In genomic region chr11:78513106-78513790, GRCm38 (mm10) we compare ENCODE assay signal across 9 mouse cellular contexts. TPM values are rescaled to one million over a fixed set of nuclear protein-coding genes. Genes with fewer than 3 reads are reported as not detected.
A peak's percentile ranks its signal among the peaks of the same experiment; 100 is the strongest.
DNase-seq lines count a peak whose midpoint lies in the region; ATAC-seq lines count a peak whose summit lies in the region.
"Had no signal": no experiment of that assay in that cellular context is flagged by ENCODE, and none has a peak within 500 bp of the region (broad histone marks: within the 10 kb centered on the region; RNA-seq: fewer than 3 reads in every experiment).

No protein-coding gene starts in this region.

- H3K4me3 ChIP-seq in erythroblast, embryonic 14.5 days (replicated peaks): peak overlapping the region; percentile 72
- H3K4me3 ChIP-seq in forebrain, embryonic 12.5 days (replicated peaks): peak overlapping the region; percentile 84
- peak overlapping the region; percentile 86 for H3K4me3 ChIP-seq in liver, embryonic 13.5 days (replicated peaks)

- no peak for ATAC-seq in erythroblast, adult 5-6 weeks (replicated peaks; ENCODE audit: low FRiP score, poor library complexity, severe bottlenecking)
- ATAC-seq in forebrain, embryonic 12.5 days (ENCODE audit: low FRiP score): no peak
- no peak for ATAC-seq in liver, embryonic 13.5 days (ENCODE audit: low read depth)

- peak; percentile 16 for DNase-seq in A20 (ENCODE audit: low read depth, low spot score)
- DNase-seq in liver, embryonic 13.5 days: no peak
- no peak for DNase-seq in adrenal gland, adult 2 months
- no peak for DNase-seq in spleen, adult 18-20 months
- DNase-seq in cerebellum, adult 11 months: no peak
- DNase-seq: thymus, postnatal 14 days had no signal

- H3K4me2 ChIP-seq in forebrain, embryonic 12.5 days: peak overlapping the region; percentile 81
- peak overlapping the region; percentile 94 for H3K4me2 ChIP-seq in liver, embryonic 13.5 days

- H3K27me3 ChIP-seq in erythroblast, embryonic 14.5 days (ENCODE audit: control insufficient read depth): no peaks in the 10 kb centered on the region
- no peaks in the 10 kb centered on the region for H3K27me3 ChIP-seq in forebrain, embryonic 12.5 days
- no peaks in the 10 kb centered on the region for H3K27me3 ChIP-seq in liver, embryonic 13.5 days

- H3K36me3 ChIP-seq in erythroblast, embryonic 14.5 days (ENCODE audit: control insufficient read depth): peaks cover 47% of the 10 kb centered on the region
- H3K36me3 ChIP-seq in forebrain, embryonic 12.5 days (replicated peaks): peaks cover 46% of the 10 kb centered on the region
- H3K36me3 ChIP-seq in liver, embryonic 13.5 days: peaks cover 58% of the 10 kb centered on the region

- H3K27ac ChIP-seq in forebrain, embryonic 12.5 days: no peak overlapping the region
- H3K27ac ChIP-seq in liver, embryonic 13.5 days: no peak overlapping the region

- WGBS in forebrain, embryonic 12.5 days: 82% methylated on average over 3 of the region's 3 CpGs
- 54% methylated on average over 3 of the region's 3 CpGs for WGBS in liver, embryonic 13.5 days (ENCODE audit: insufficient replicate concordance)

- H3K9ac ChIP-seq in forebrain, embryonic 12.5 days: peak overlapping the region; percentile 91
- H3K9ac ChIP-seq in liver, embryonic 13.5 days: peak overlapping the region; percentile 94

- H3K4me1 ChIP-seq in erythroblast, embryonic 14.5 days (ENCODE audit: control insufficient read depth): peaks cover 30% of the 10 kb centered on the region
- H3K4me1 ChIP-seq in forebrain, embryonic 12.5 days: peaks cover 17% of the 10 kb centered on the region
- peaks cover 30% of the 10 kb centered on the region for H3K4me1 ChIP-seq in liver, embryonic 13.5 days (replicated peaks)

- no peaks in the 10 kb centered on the region for H3K9me3 ChIP-seq in erythroblast, embryonic 14.5 days (ENCODE audit: control insufficient read depth, low read length)
- no peaks in the 10 kb centered on the region for H3K9me3 ChIP-seq in forebrain, embryonic 12.5 days
- no peaks in the 10 kb centered on the region for H3K9me3 ChIP-seq in liver, embryonic 13.5 days (replicated peaks)

RNA-seq across cellular contexts. Expression of gene Poldip2, which starts 1.3 kb away (rescaled TPM):
- polyA plus RNA-seq in erythroblast, embryonic 14.5 days (2012): 1.2 and 1.4 TPM in 2 replicates
- 6.9 and 17.5 TPM in 2 replicates for total RNA-seq in erythroblast, adult 5-6 weeks (2015; ENCODE audit: low replicate concordance)
- total RNA-seq in erythroblast, adult 5-6 weeks (2017; ENCODE audit: low replicate concordance): 7.8 and 13.4 TPM in 2 replicates
- 161 and 169 TPM in 2 replicates for polyA plus RNA-seq in forebrain, embryonic 12.5 days (2016; fragmentation: Nextera tagmentation; extraction: Ambion mirVana)
- polyA plus RNA-seq in liver, embryonic 13.5 days (2015; fragmentation: Nextera tagmentation; extraction: Ambion mirVana): 78.1 and 82.4 TPM in 2 replicates
- total RNA-seq in adrenal gland, adult 2 months (2021): 100 to 1,000 TPM; 151 to 168 TPM
- 94.8 and 108 TPM in 2 replicates for polyA plus RNA-seq in adrenal gland, adult 2 months (2012; rRNA removed)

RNA-seq across cellular contexts. Expression of gene Tmem199, which starts 1.3 kb away (rescaled TPM):
- 0.55 TPM in 2 replicates for polyA plus RNA-seq in erythroblast, embryonic 14.5 days (2012)
- total RNA-seq in erythroblast, adult 5-6 weeks (2015; ENCODE audit: low replicate concordance): 3.8 and 13.8 TPM in 2 replicates
- total RNA-seq in erythroblast, adult 5-6 weeks (2017; ENCODE audit: low replicate concordance): 4.0 and 5.3 TPM in 2 replicates
- 76.8 and 79.7 TPM in 2 replicates for polyA plus RNA-seq in forebrain, embryonic 12.5 days (2016; fragmentation: Nextera tagmentation; extraction: Ambion mirVana)
- 30.1 and 31.9 TPM in 2 replicates for polyA plus RNA-seq in liver, embryonic 13.5 days (2015; fragmentation: Nextera tagmentation; extraction: Ambion mirVana)
- total RNA-seq in adrenal gland, adult 2 months (2021): 10 to 100 TPM; 22.0 to 26.8 TPM
- polyA plus RNA-seq in adrenal gland, adult 2 months (2012; rRNA removed): 6.9 and 8.8 TPM in 2 replicates

RNA-seq across cellular contexts. Expression of gene Sebox, which starts 10.0 kb away (rescaled TPM):
- not detected in 2 replicates for polyA plus RNA-seq in erythroblast, embryonic 14.5 days (2012)
- total RNA-seq in erythroblast, adult 5-6 weeks (2015; ENCODE audit: low replicate concordance): not detected in 2 replicates
- total RNA-seq in erythroblast, adult 5-6 weeks (2017; ENCODE audit: low replicate concordance): not detected in 2 replicates
- not detected in 2 replicates for polyA plus RNA-seq in forebrain, embryonic 12.5 days (2016; fragmentation: Nextera tagmentation; extraction: Ambion mirVana)
- polyA plus RNA-seq in liver, embryonic 13.5 days (2015; fragmentation: Nextera tagmentation; extraction: Ambion mirVana): 0.09 and 0.24 TPM in 2 replicates
- not detected for total RNA-seq in adrenal gland, adult 2 months (2021)
- polyA plus RNA-seq in adrenal gland, adult 2 months (2012; rRNA removed): not detected in 2 replicates

RNA-seq across cellular contexts. Expression of gene Vtn, which starts 14.4 kb away (rescaled TPM):
- 0.28 and 0.44 TPM in 2 replicates for polyA plus RNA-seq in erythroblast, embryonic 14.5 days (2012)
- not detected in 2 replicates for total RNA-seq in erythroblast, adult 5-6 weeks (2015; ENCODE audit: low replicate concordance)
- not detected in 2 replicates for total RNA-seq in erythroblast, adult 5-6 weeks (2017; ENCODE audit: low replicate concordance)
- polyA plus RNA-seq in forebrain, embryonic 12.5 days (2016; fragmentation: Nextera tagmentation; extraction: Ambion mirVana): 32.8 and 36.9 TPM in 2 replicates
- 297 and 348 TPM in 2 replicates for polyA plus RNA-seq in liver, embryonic 13.5 days (2015; fragmentation: Nextera tagmentation; extraction: Ambion mirVana)
- 1 to 10 TPM; 3.0 to 7.7 TPM for total RNA-seq in adrenal gland, adult 2 months (2021)
- polyA plus RNA-seq in adrenal gland, adult 2 months (2012; rRNA removed): 1.8 and 2.8 TPM in 2 replicates

RNA-seq across cellular contexts. Expression of gene Sarm1, which starts 15.7 kb away (rescaled TPM):
- not detected in 2 replicates for polyA plus RNA-seq in erythroblast, embryonic 14.5 days (2012)
- total RNA-seq in erythroblast, adult 5-6 weeks (2015; ENCODE audit: low replicate concordance): not detected in 2 replicates
- not detected in 2 replicates for total RNA-seq in erythroblast, adult 5-6 weeks (2017; ENCODE audit: low replicate concordance)
- 32.1 and 34.8 TPM in 2 replicates for polyA plus RNA-seq in forebrain, embryonic 12.5 days (2016; fragmentation: Nextera tagmentation; extraction: Ambion mirVana)
- 0.16 and 0.29 TPM in 2 replicates for polyA plus RNA-seq in liver, embryonic 13.5 days (2015; fragmentation: Nextera tagmentation; extraction: Ambion mirVana)
- 1 to 10 TPM; 5.3 to 8.2 TPM for total RNA-seq in adrenal gland, adult 2 months (2021)
- 2.3 and 3.0 TPM in 2 replicates for polyA plus RNA-seq in adrenal gland, adult 2 months (2012; rRNA removed)

Comparison
In these comparisons a context has a peak if more than half of its experiments do, and no peak if none do; other contexts are left out.
1. RNA of gene Poldip2, which starts 1.3 kb away (polyA plus RNA-seq): 161 to 169 TPM in forebrain, embryonic 12.5 days, 94.8 to 108 TPM in adrenal gland, adult 2 months and 78.1 to 82.4 TPM in liver, embryonic 13.5 days; 1.2 to 1.4 TPM in erythroblast, embryonic 14.5 days; every median in the first group is over 10 times any median in the second.
2. Peak in every context shown above with its lines, with median percentiles within 50 percentile points of each other: H3K4me3 ChIP-seq.